Mouse (Mus musculus): ENCODE measurements around the gene Kantr. TPM values are rescaled to one million over a fixed set of nuclear protein-coding genes. Genes with fewer than 3 reads are reported as not detected.
"Not testable (repeated sequence)": the region's sequence is repeated elsewhere in the genome, so short reads cannot be mapped to it uniquely, and the experiment has no call there.

The Kantr gene
- total and polyA plus RNA-seq, 2 experiments from 2014 or later = 17.2 to 35.3 TPM

- Histone ChIP-seq H3K9me3 (ENCODE audit: low read length) (no peaks in the 10 kb centered on the region), H3K36me3 (ENCODE audit: insufficient read depth, low read length) (0 out of 2 replicates have a peak, but pooled peaks cover 2% of the 10 kb centered on the region), H3K4me3 (ENCODE audit: low read depth, low read length) (no peak overlapping the region), H3K4me2 (ENCODE audit: low read depth, low read length, poor library complexity, severe bottlenecking) (peak overlapping the region; percentile 30; the same call in 1 of the 2 replicates), H3K4me1 (ENCODE audit: insufficient read depth, low read length) (peaks cover 2% of the 10 kb centered on the region; the same call in 1 of the 2 replicates), H3K27me3 (ENCODE audit: insufficient read depth, low read length) (0 out of 2 replicates have a peak, but pooled peaks cover 4% of the 10 kb centered on the region), H3K27ac (ENCODE audit: low read depth, low read length) (peak overlapping the region; percentile 91), H3K9ac (replicated peaks; ENCODE audit: low read length, poor library complexity, severe bottlenecking) (peak overlapping the region; percentile 48; the same call in 1 of the 2 replicates)
- ATAC-seq (ENCODE audit: low FRiP score) (peak; percentile 98), DNase-seq (ENCODE audit: low spot score) (peak; percentile 96)
- TF ChIP-seq CTCF (IDR thresholded peaks at IDR 0.05) = peak; percentile 41
- WGBS = 12% methylated on average over 33 of the region's 33 CpGs
Observed at GRCm38 (mm10) chrX:152336546-152337332, 9.4 kb upstream of the Kantr start.

DNA sequence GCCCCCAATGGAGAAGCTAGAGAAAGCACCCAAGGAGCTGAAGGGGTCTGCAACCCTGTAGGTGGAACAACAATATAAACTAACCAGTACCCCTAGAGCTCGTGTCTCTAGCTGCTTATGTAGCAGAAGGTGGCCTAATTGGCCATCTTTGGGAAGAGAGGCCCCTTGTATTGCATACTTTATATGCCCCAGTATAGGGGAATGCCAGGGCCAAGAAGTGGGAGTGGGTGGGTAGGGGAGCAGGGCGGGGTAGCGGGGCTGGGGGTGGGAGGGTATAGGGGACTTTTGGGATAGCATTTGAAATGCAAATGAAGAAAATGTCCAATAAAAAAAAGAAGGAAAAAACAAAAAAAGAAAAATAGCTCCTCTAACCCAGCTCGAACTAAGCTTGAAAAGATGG is 8.8 kb upstream of the Kantr start:
- not testable (repeated sequence) for H3K36me3 ChIP-seq (ENCODE audit: insufficient read depth, low read length); H3K4me1 ChIP-seq (ENCODE audit: insufficient read depth, low read length); DNase-seq (ENCODE audit: low spot score); H3K27ac ChIP-seq (ENCODE audit: low read depth, low read length); H3K4me3 ChIP-seq (ENCODE audit: low read depth, low read length); H3K9ac ChIP-seq (replicated peaks; ENCODE audit: low read length, poor library complexity, severe bottlenecking); H3K9me3 ChIP-seq (ENCODE audit: low read length); H3K27me3 ChIP-seq (ENCODE audit: insufficient read depth, low read length); H3K4me2 ChIP-seq (ENCODE audit: low read depth, low read length, poor library complexity, severe bottlenecking)
- WGBS = 41% methylated on average over 4 of the region's 4 CpGs
- ATAC-seq (ENCODE audit: low FRiP score) = peak; percentile 51

DNA sequence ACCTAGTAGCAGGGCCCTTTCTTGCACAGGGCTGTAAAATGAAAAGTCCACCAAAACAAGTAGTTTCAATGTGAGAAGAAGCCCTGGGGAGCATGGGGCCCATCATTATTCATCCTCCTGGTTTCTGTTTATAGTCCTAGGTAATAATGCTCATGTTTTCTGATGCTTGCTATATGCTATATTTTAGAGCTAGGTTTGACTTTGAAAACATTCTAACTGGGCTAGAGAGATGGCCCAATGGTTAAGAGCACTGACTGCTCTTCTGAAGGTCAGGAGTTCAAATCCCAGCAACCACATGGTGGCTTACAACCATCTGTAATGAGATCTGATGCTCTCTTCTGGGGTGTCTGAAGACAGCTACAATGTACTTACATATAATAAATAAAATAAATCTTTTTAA is 2.1 kb upstream of the Kantr start:
- not testable (repeated sequence) for H3K9ac ChIP-seq (replicated peaks; ENCODE audit: low read length, poor library complexity, severe bottlenecking)

GRCm38 (mm10) chrX:152327689-152328052 is 376 bp upstream of the Kantr start:
- H3K4me2 ChIP-seq (ENCODE audit: low read depth, low read length, poor library complexity, severe bottlenecking) = peak overlapping the region; percentile 51
- H3K9ac ChIP-seq (replicated peaks; ENCODE audit: low read length, poor library complexity, severe bottlenecking) = no peak overlapping the region
- H3K27me3 ChIP-seq (ENCODE audit: insufficient read depth, low read length) = peaks cover 17% of the 10 kb centered on the region; the same call in 1 of the 2 replicates
- H3K4me1 ChIP-seq (ENCODE audit: insufficient read depth, low read length) = no peaks in the 10 kb centered on the region; the same call in 1 of the 2 replicates
- ATAC-seq (ENCODE audit: low FRiP score) (peak; percentile 27; the same call in 1 of the 2 replicates), DNase-seq (ENCODE audit: low spot score) (no peak)
- peak overlapping the region; percentile 49 for H3K4me3 ChIP-seq (ENCODE audit: low read depth, low read length)
- H3K36me3 ChIP-seq (ENCODE audit: insufficient read depth, low read length) = no peaks in the 10 kb centered on the region
- peak overlapping the region; percentile 14; the same call in 1 of the 2 replicates for H3K27ac ChIP-seq (ENCODE audit: low read depth, low read length)
- 22% methylated on average over 8 of the region's 8 CpGs for WGBS
- no peak for TF ChIP-seq CTCF (IDR thresholded peaks at IDR 0.05)
- no peaks in the 10 kb centered on the region for H3K9me3 ChIP-seq (ENCODE audit: low read length)

More for the DNA sequence above, 2.1 kb upstream of the Kantr start:
- peaks cover 15% of the 10 kb centered on the region; the same call in 1 of the 2 replicates for H3K27me3 ChIP-seq (ENCODE audit: insufficient read depth, low read length)
- H3K36me3 ChIP-seq (ENCODE audit: insufficient read depth, low read length); ATAC-seq (ENCODE audit: low FRiP score); H3K4me2 ChIP-seq (ENCODE audit: low read depth, low read length, poor library complexity, severe bottlenecking); H3K4me3 ChIP-seq (ENCODE audit: low read depth, low read length); H3K27ac ChIP-seq (ENCODE audit: low read depth, low read length); DNase-seq (ENCODE audit: low spot score); H3K9me3 ChIP-seq (ENCODE audit: low read length); H3K4me1 ChIP-seq (ENCODE audit: insufficient read depth, low read length): not testable (repeated sequence)

- Histone ChIP-seq H3K27me3 (ENCODE audit: insufficient read depth, low read length) (peaks cover 10% of the 10 kb centered on the region; the same call in 1 of the 2 replicates), H3K36me3 (ENCODE audit: insufficient read depth, low read length) (no peaks in the 10 kb centered on the region), H3K27ac (ENCODE audit: low read depth, low read length) (no peak overlapping the region), H3K9ac (replicated peaks; ENCODE audit: low read length, poor library complexity, severe bottlenecking) (no peak overlapping the region), H3K4me1 (ENCODE audit: insufficient read depth, low read length) (no peaks in the 10 kb centered on the region; the same call in 1 of the 2 replicates), H3K4me3 (ENCODE audit: low read depth, low read length) (no peak overlapping the region), H3K9me3 (ENCODE audit: low read length) (no peaks in the 10 kb centered on the region), H3K4me2 (ENCODE audit: low read depth, low read length, poor library complexity, severe bottlenecking) (no peak overlapping the region)
- peak; percentile 34; the same call in 1 of the 2 replicates for TF ChIP-seq CTCF (IDR thresholded peaks at IDR 0.05)
- WGBS = 87% methylated on average over 1 of the region's 1 CpGs
- ATAC-seq (ENCODE audit: low FRiP score) = no peak
- no peak for DNase-seq (ENCODE audit: low spot score)
Observed at GRCm38 (mm10) chrX:152323584-152323983, 3.7 kb downstream of the Kantr start.

- Histone ChIP-seq H3K4me2 (ENCODE audit: low read depth, low read length, poor library complexity, severe bottlenecking) (no peak overlapping the region), H3K9me3 (ENCODE audit: low read length) (no peaks in the 10 kb centered on the region), H3K4me1 (ENCODE audit: insufficient read depth, low read length) (no peaks in the 10 kb centered on the region; the same call in 1 of the 2 replicates), H3K4me3 (ENCODE audit: low read depth, low read length) (no peak overlapping the region), H3K27ac (ENCODE audit: low read depth, low read length) (no peak overlapping the region), H3K9ac (replicated peaks; ENCODE audit: low read length, poor library complexity, severe bottlenecking) (no peak overlapping the region), H3K36me3 (ENCODE audit: insufficient read depth, low read length) (no peaks in the 10 kb centered on the region), H3K27me3 (ENCODE audit: insufficient read depth, low read length) (peaks cover 10% of the 10 kb centered on the region; the same call in 1 of the 2 replicates)
- DNase-seq (ENCODE audit: low spot score) = no peak
- WGBS = 30% methylated on average over 2 of the region's 2 CpGs
- no peak for TF ChIP-seq CTCF (IDR thresholded peaks at IDR 0.05)
- ATAC-seq (ENCODE audit: low FRiP score) = no peak
Observed at GRCm38 (mm10) chrX:152322776-152323175, 4.5 kb downstream of the Kantr start.

Measured in midbrain, postnatal 0 days (tissue).